Mouse (Mus musculus) embryonic facial prominence, embryonic 11.5 days (tissue): ENCODE data around the gene Eif2ak2. TPM values are rescaled to one million over a fixed set of nuclear protein-coding genes. Genes with fewer than 3 reads are reported as not detected.

Source experiments
- ATAC-seq: fragments of 200-750 bp; cut with Nextera tagmentation; replicated peaks from 2 replicates; pipeline ENCODE4 v1.8.0; 2017; ENCODE audit warnings: low read depth; ENCODE audit not compliant: insufficient number of reproducible peaks, low FRiP score, low TSS enrichment
- DNase-seq: peaks from one replicate; pipeline ENCODE4 v3.0.0-alpha.2; 2015; ENCODE audit warnings: low spot score
- H3K27ac ChIP-seq: fragments of 300-500 bp; sonication (generic); replicated peaks from 2 replicates; pipeline ENCODE4 v1.5.1; 2014; ENCODE audit warnings: mild to moderate bottlenecking, low read depth, low read length, control low read depth
- H3K27me3 ChIP-seq: fragments of 300-500 bp; sonication (generic); 2 replicates; pipeline ENCODE4 v1.6.1; 2014; ENCODE audit warnings: mild to moderate bottlenecking, low read length, moderate library complexity, mixed read lengths; ENCODE audit not compliant: control insufficient read depth, insufficient read depth
- H3K36me3 ChIP-seq: fragments of 300-500 bp; sonication (generic); replicated peaks from 2 replicates; pipeline ENCODE4 v1.6.1; 2014; ENCODE audit warnings: low read depth, mild to moderate bottlenecking, low read length, moderate library complexity, mixed read lengths; ENCODE audit not compliant: control insufficient read depth, insufficient read depth
- H3K4me1 ChIP-seq: fragments of 300-500 bp; sonication (generic); 2 replicates; pipeline ENCODE4 v1.6.1; 2014; ENCODE audit warnings: low read length, mixed read lengths; ENCODE audit not compliant: control insufficient read depth, insufficient read depth
- H3K4me2 ChIP-seq: fragments of 300-500 bp; sonication (generic); 2 replicates; pipeline ENCODE4 v1.6.1; 2014; ENCODE audit warnings: low read depth, mild to moderate bottlenecking, control low read depth, low read length, moderate library complexity
- H3K4me3 ChIP-seq: fragments of 300-500 bp; sonication (generic); 2 replicates; pipeline ENCODE4 v1.5.1; 2014; ENCODE audit warnings: low read depth, low read length, control low read depth
- H3K9ac ChIP-seq: fragments of 300-500 bp; sonication (generic); replicated peaks from 2 replicates; pipeline ENCODE4 v1.6.1; 2014; ENCODE audit warnings: mild to moderate bottlenecking, control low read depth, low read length
- H3K9me3 ChIP-seq: fragments of 300-500 bp; sonication (generic); replicated peaks from 2 replicates; pipeline ENCODE4 v1.6.1; 2016; ENCODE audit warnings: mild to moderate bottlenecking, low read length, inconsistent platforms, mixed read lengths; ENCODE audit not compliant: control insufficient read depth
- WGBS: fragments of 180-500 bp; shearing (Covaris S2); extraction: QIAGEN DNeasy Blood & Tissue Kit; methylation state at CpG from one replicate; pipeline ENCODE4 v1.1.7; 2014; 5-methylcytosine and 5-hydroxymethylcytosine counted together
- polyA plus RNA-seq: library from polyadenylated mRNA; unstranded; fragments of >200 nt; fragmentation: Nextera tagmentation; extraction: Ambion mirVana; gene quantifications from 2 replicates; pipeline ENCODE4 v1.2.1, GENCODE M21; 2014

Eif2ak2 gene
- polyA plus RNA-seq, result 6.4 and 7.1 TPM in 2 replicates

DNA sequence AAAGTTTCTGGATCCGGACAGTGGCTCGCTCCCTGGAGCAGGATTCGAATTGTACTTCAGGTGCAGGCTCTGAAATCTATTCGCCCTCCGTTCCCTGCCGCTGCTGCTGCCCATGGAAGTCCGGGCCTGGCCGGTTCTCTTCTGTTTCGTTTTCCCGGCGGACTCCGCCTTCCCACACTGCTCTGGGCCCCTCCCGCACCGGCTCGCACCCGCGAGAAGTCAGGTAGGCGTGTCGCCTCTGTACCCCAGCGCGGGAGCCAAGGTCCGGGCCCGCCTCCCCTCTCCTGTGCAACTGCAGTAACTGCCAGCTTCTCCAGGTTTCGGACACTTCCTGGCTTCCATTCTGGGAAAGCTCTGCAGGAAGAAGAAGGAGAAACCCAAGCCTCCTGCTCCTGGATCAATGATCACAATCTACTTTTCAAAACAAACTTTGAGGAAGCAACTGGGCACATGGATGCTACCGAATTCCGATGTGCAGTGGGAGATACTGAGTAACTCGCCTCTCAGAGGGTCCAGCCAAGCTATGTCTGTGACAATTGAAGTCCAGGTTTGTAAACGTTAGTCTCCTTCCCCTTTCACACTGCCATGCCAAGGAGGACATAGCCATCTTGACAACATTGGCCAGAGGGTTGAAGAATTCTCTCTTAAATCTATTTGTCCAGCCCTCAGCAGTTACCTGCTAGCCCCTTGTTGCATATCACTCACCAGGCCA lies at the start of gene Eif2ak2:
Gene Eif2ak2 (minus strand): TSS at position 173 of the 712 bp plus-strand sequence.
- Histone ChIP-seq H3K9me3 (no peaks in the 10 kb centered on the region), H3K9ac (peak within 1 kb of the TSS; percentile 79), H3K36me3 (no peaks in the 10 kb centered on the region), H3K27me3 (no peaks in the 10 kb centered on the region), H3K4me3 (peak within 1 kb of the TSS; percentile 44), H3K4me2 (peak within 1 kb of the TSS; percentile 64), H3K4me1 (no peaks in the 10 kb centered on the region), H3K27ac (no peak within 1 kb of the TSS)
- ATAC-seq (peak; percentile 96), DNase-seq (peak; percentile 86)
- 3% methylated on average over 28 of the region's 28 CpGs for WGBS

DNA sequence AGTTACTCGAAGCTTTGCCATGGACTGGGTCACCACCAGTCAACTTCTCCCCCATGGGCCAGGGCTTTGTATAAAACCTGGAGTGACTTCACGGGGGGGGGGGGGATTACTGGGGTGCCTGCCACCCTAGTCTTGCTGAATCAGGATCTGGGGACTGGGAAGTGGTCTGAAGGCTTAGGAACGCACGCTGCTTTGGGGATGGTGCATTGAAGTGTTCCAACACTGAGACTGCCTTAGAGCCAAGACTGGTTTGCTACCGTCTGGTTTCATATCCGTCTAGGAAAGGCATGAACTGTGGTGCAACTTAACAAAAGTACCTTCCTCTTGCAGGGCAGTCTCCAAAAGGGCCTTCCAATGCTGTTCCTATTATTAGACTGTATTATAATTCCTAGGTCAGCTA lies 35.3 kb upstream of the Eif2ak2 start:
- no peak overlapping the region for H3K9ac ChIP-seq
- WGBS, result 44% methylated on average over 6 of the region's 6 CpGs
- no peak for ATAC-seq
- H3K4me2 ChIP-seq, result peak overlapping the region; percentile 16; the same call in 1 of the 2 replicates
- no peaks in the 10 kb centered on the region for H3K27me3 ChIP-seq
- H3K4me3 ChIP-seq, result no peak overlapping the region
- H3K27ac ChIP-seq, result no peak overlapping the region
- no peaks in the 10 kb centered on the region for H3K9me3 ChIP-seq
- no peak for DNase-seq
- peaks cover 9% of the 10 kb centered on the region for H3K36me3 ChIP-seq
- no peaks in the 10 kb centered on the region; the same call in 1 of the 2 replicates for H3K4me1 ChIP-seq

DNA sequence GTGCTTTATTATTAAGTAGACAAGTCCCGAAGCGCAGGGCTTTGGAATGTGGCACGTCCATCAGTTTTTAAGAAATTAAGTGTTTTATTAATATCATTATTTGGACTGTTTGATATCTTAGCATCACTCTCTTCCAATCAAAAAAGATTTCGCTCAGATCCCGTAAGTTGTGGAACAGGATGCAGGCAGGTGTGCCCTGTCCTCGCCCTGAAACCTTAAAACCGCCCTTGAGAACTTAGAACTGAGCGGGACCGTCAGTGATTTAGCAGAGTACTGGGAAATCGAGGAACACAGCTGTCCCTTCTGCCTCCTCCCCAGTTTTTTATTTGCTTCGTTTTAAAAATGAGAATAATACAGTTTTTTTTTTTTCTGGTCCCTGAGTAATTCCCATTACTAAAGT lies 34.5 kb upstream of the Eif2ak2 start:
- peak overlapping the region; percentile 77 for H3K9ac ChIP-seq
- 5% methylated on average over 11 of the region's 11 CpGs for WGBS
- peak overlapping the region; percentile 63 for H3K4me2 ChIP-seq
- peak overlapping the region; percentile 58 for H3K4me3 ChIP-seq
- H3K9me3 ChIP-seq, result no peaks in the 10 kb centered on the region
- peaks cover 9% of the 10 kb centered on the region for H3K36me3 ChIP-seq
- no peaks in the 10 kb centered on the region; the same call in 1 of the 2 replicates for H3K4me1 ChIP-seq
- H3K27ac ChIP-seq, result peak overlapping the region; percentile 76
- no peaks in the 10 kb centered on the region for H3K27me3 ChIP-seq
- ATAC-seq, result peak; percentile 14; the same call in 1 of the 2 replicates
- peak; percentile 7 for DNase-seq

DNA sequence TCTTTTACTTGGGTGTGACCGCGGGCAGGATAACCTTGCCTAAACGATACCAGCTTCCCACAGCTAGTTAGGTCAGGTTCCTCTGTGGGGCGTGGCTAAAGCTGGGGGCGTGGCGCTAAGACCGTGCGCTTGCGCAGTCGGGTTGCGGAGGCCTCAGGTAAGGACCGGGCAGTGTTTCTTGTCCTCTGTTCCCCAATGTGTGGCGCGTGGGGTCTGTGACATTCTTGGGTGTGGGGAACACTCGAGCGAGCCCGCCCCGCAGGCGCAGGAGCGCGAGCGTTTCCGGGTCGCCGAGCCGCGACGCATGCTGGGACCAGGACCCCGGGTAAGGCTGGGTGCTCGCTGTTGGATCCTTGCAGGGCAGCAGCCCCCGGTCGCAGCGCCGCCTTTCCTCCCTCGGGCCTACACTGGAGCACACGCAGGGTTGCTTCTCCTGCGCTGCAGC lies 34.0 kb upstream of the Eif2ak2 start, which contains the start of gene Cebpzos:
Gene Cebpzos (plus strand): TSS at position 132 of the 445 bp plus-strand sequence.
- peak; percentile 94 for ATAC-seq
- no peaks in the 10 kb centered on the region; the same call in 1 of the 2 replicates for H3K4me1 ChIP-seq
- H3K27ac ChIP-seq, result peak within 1 kb of the TSS; percentile 76
- H3K36me3 ChIP-seq, result peaks cover 4% of the 10 kb centered on the region
- peak within 1 kb of the TSS; percentile 77 for H3K9ac ChIP-seq
- peak within 1 kb of the TSS; percentile 63 for H3K4me2 ChIP-seq
- no peaks in the 10 kb centered on the region for H3K9me3 ChIP-seq
- WGBS, result under 1% methylated on average over 37 of the region's 37 CpGs
- DNase-seq, result peak; percentile 92
- H3K27me3 ChIP-seq, result no peaks in the 10 kb centered on the region
- H3K4me3 ChIP-seq, result peak within 1 kb of the TSS; percentile 58

DNA sequence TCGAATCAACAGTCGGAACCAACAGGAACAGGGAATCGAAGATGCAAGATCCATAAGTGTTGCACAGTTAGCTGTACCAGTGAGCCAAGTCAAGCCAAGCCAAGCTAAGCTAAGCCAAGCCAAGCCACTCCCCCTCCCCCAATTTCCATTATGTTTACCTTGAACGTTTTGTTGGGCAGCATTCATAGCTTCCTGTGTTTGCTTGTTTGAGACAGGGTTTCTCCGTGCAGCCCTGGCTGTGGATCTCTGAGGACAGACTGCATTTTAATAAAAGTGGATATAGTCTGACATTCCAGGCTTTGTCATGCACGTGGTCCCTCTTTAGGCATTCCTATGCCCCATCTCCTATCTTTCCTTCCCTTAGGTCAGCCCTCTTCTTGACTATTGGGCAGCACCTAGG lies 33.4 kb upstream of the Eif2ak2 start:
- WGBS, result 54% methylated on average over 6 of the region's 6 CpGs
- no peak for ATAC-seq
- H3K4me2 ChIP-seq, result peak overlapping the region; percentile 63
- H3K27ac ChIP-seq, result no peak overlapping the region
- H3K4me1 ChIP-seq, result no peaks in the 10 kb centered on the region; the same call in 1 of the 2 replicates
- H3K27me3 ChIP-seq, result no peaks in the 10 kb centered on the region
- no peak overlapping the region; the same call in 1 of the 2 replicates for H3K9ac ChIP-seq
- peak overlapping the region; percentile 58 for H3K4me3 ChIP-seq
- peaks cover 4% of the 10 kb centered on the region for H3K36me3 ChIP-seq
- peak; percentile 14 for DNase-seq
- no peaks in the 10 kb centered on the region for H3K9me3 ChIP-seq

DNA sequence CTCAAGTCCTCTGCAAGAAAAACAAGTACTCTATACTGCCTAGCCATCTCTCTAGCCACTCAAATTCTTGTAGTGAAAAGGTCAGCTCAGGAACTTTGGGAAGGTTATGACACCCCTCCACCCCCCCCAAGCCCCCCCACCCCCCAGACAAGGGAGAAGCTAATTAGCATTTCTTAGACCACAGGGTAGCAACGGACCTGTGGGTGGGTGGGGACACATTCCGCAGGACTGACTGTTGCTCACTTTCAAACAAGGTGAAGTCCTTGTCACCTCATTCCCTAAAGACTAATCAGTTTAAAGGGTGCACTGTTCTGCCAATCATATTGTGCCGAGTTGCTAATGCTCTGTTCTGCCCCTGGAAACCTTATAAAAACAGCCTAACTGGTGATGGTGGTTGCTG lies 31.5 kb upstream of the Eif2ak2 start:
- WGBS, result 67% methylated on average over 3 of the region's 3 CpGs
- H3K9me3 ChIP-seq, result no peaks in the 10 kb centered on the region

DNA sequence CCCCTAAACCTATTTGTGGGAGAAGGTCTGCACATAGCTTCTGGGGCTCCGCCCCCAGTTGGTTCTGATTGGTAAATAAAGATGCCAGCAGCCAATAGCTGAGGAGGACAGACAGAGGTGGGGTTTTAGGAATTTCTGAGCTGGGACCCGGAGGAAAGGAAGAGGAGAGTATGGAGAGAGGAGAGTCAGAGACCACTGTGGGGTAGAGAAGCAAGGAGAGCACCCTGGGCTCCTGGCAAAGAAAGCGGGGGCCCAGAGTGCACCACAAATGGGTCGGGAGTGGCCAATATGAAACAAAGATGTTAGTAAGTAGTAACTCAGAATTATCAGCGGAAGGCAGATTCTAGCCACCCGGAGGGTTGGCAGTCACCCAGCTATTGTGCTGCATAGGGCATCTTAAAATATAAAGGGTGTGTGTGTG lies 30.5 kb upstream of the Eif2ak2 start:
- no peak; the same call in 1 of the 2 replicates for ATAC-seq

More for the DNA sequence above, 31.5 kb upstream of the Eif2ak2 start:
- no peak overlapping the region for H3K4me3 ChIP-seq
- H3K27ac ChIP-seq, result no peak overlapping the region
- no peak overlapping the region for H3K4me2 ChIP-seq
- H3K4me1 ChIP-seq, result no peaks in the 10 kb centered on the region; the same call in 1 of the 2 replicates
- DNase-seq (no peak), ATAC-seq (no peak)
- H3K9ac ChIP-seq, result no peak overlapping the region
- no peaks in the 10 kb centered on the region for H3K36me3 ChIP-seq
- no peaks in the 10 kb centered on the region for H3K27me3 ChIP-seq

DNA sequence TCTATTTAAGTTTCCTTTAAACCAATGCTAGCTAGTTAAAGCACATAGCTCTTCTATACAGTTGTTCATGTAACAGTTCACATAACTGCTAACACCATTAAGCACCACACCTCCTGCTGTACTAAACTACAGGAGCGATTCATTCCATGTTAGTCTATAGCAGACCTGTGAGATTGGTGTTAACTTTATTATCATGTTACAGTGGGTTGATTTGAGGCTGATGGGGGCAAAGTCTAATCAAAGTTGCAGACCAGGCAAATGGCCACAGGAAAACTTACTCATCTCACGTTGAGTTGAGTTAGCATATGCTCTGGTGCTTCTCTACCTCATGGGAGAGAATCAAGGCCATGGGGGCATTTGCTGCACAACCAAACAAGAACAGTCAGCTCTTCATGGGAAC lies 27.0 kb upstream of the Eif2ak2 start:
- Histone ChIP-seq H3K4me3 (no peak overlapping the region), H3K4me2 (no peak overlapping the region), H3K4me1 (no peaks in the 10 kb centered on the region), H3K9ac (no peak overlapping the region), H3K9me3 (no peaks in the 10 kb centered on the region), H3K27me3 (no peaks in the 10 kb centered on the region), H3K27ac (no peak overlapping the region), H3K36me3 (no peaks in the 10 kb centered on the region)
- DNase-seq, result no peak
- WGBS, result 77% methylated on average over 2 of the region's 2 CpGs
- ATAC-seq, result no peak

More for the DNA sequence above, 30.5 kb upstream of the Eif2ak2 start:
- H3K4me3 ChIP-seq, result peak overlapping the region; percentile 23; the same call in 1 of the 2 replicates
- H3K4me1 ChIP-seq, result no peaks in the 10 kb centered on the region; the same call in 1 of the 2 replicates
- H3K9ac ChIP-seq, result no peak overlapping the region
- no peaks in the 10 kb centered on the region for H3K9me3 ChIP-seq
- WGBS, result 30% methylated on average over 6 of the region's 6 CpGs
- H3K36me3 ChIP-seq, result no peaks in the 10 kb centered on the region
- 0 out of 2 replicates have a peak overlapping the region, but pooled peaks have one; percentile 1 for H3K4me2 ChIP-seq
- H3K27ac ChIP-seq, result no peak overlapping the region
- DNase-seq, result peak; percentile 60
- no peaks in the 10 kb centered on the region for H3K27me3 ChIP-seq
